Mouse (Mus musculus) stomach, postnatal 0 days (tissue): Measurements from ENCODE around the gene Car4. TPM values are rescaled to one million over a fixed set of nuclear protein-coding genes. Genes with fewer than 3 reads are reported as not detected.

Experiments used
- ATAC-seq: fragments of 200-750 bp; cut with Nextera tagmentation; 2 replicates; pipeline ENCODE4 v1.8.0; 2017; ENCODE audit not compliant: low FRiP score, low TSS enrichment
- DNase-seq: peaks from one replicate; pipeline ENCODE4 v3.0.0-alpha.2; 2016; ENCODE audit warnings: low spot score
- H3K27ac ChIP-seq: fragments of 300-500 bp; sonication (generic); replicated peaks from 2 replicates; pipeline ENCODE4 v1.5.1; 2014; ENCODE audit warnings: mild to moderate bottlenecking, control low read depth
- H3K27me3 ChIP-seq: fragments of 300-500 bp; sonication (generic); 2 replicates; pipeline ENCODE4 v1.6.1; 2014; ENCODE audit warnings: low read length; ENCODE audit not compliant: control insufficient read depth, insufficient read depth
- H3K36me3 ChIP-seq: fragments of 300-500 bp; sonication (generic); 2 replicates; pipeline ENCODE4 v1.6.1; 2014; ENCODE audit warnings: low read length, mixed read lengths; ENCODE audit not compliant: control insufficient read depth, insufficient read depth
- H3K4me1 ChIP-seq: fragments of 300-500 bp; sonication (generic); replicated peaks from 2 replicates; pipeline ENCODE4 v1.6.1; 2014; ENCODE audit warnings: antibody characterized with exemption; ENCODE audit not compliant: control insufficient read depth, insufficient read depth
- H3K4me2 ChIP-seq: fragments of 300-500 bp; sonication (generic); replicated peaks from 2 replicates; pipeline ENCODE4 v1.6.1; 2014; ENCODE audit warnings: low read depth, mild to moderate bottlenecking, control low read depth, moderate library complexity
- H3K4me3 ChIP-seq: fragments of 300-500 bp; sonication (generic); 2 replicates; pipeline ENCODE4 v1.5.1; 2014; ENCODE audit warnings: low read depth, low read length, control low read depth
- H3K9ac ChIP-seq: fragments of 300-500 bp; sonication (generic); 2 replicates; pipeline ENCODE4 v1.6.1; 2014; ENCODE audit warnings: mild to moderate bottlenecking, low read length, control low read depth, mixed read lengths
- H3K9me3 ChIP-seq: fragments of 300-500 bp; sonication (generic); 2 replicates; pipeline ENCODE4 v1.6.1; 2016; ENCODE audit warnings: low read length; ENCODE audit not compliant: control insufficient read depth
- CTCF ChIP-seq: IDR thresholded peaks from 2 replicates; pipeline ENCODE4 v1.5.1; 2016; ENCODE audit warnings: antibody characterized with exemption, low read depth, mild to moderate bottlenecking, moderate library complexity
- EP300 ChIP-seq: optimal IDR thresholded peaks from 2 replicates; pipeline ENCODE3; 2016; ENCODE audit warnings: antibody characterized with exemption
- WGBS: fragments of 180-500 bp; shearing (Covaris S2); extraction: QIAGEN DNeasy Blood & Tissue Kit; methylation state at CpG from one replicate; pipeline ENCODE4 v1.1.7; 2014; 5-methylcytosine and 5-hydroxymethylcytosine counted together
- polyA plus RNA-seq: library from polyadenylated mRNA; unstranded; fragments of >200 nt; fragmentation: Nextera tagmentation; extraction: Ambion mirVana; gene quantifications from 2 replicates; pipeline ENCODE4 v1.2.1, GENCODE M21; 2015

Gene Car4
- polyA plus RNA-seq, 1 experiment from 2014 or later, result 1.5 TPM

- no peak overlapping the region for H3K4me2 ChIP-seq
- no peaks in the 10 kb centered on the region for H3K27me3 ChIP-seq
- H3K36me3 ChIP-seq, result no peaks in the 10 kb centered on the region; the same call in 1 of the 2 replicates
- 49% methylated on average over 2 of the region's 2 CpGs for WGBS
- ATAC-seq (peak; percentile 69), DNase-seq (peak; percentile 55)
- no peak overlapping the region for H3K9ac ChIP-seq
- no peaks in the 10 kb centered on the region for H3K9me3 ChIP-seq
- no peak for TF ChIP-seq EP300
- TF ChIP-seq CTCF, result no peak
- H3K4me3 ChIP-seq, result no peak overlapping the region
- no peaks in the 10 kb centered on the region for H3K4me1 ChIP-seq
- H3K27ac ChIP-seq, result peak overlapping the region; percentile 36; the same call in 1 of the 2 replicates
These were observed 23.1 kb downstream of the Car4 start for GRCm38 (mm10) chr11:84980697-84981096.

- Histone ChIP-seq H3K4me3 (no peak overlapping the region), H3K4me2 (no peak overlapping the region), H3K9ac (no peak overlapping the region), H3K9me3 (no peaks in the 10 kb centered on the region), H3K27ac (no peak overlapping the region), H3K27me3 (no peaks in the 10 kb centered on the region), H3K4me1 (no peaks in the 10 kb centered on the region), H3K36me3 (peaks cover 7% of the 10 kb centered on the region; the same call in 1 of the 2 replicates)
- no peak for DNase-seq
- no peak for TF ChIP-seq EP300
- no peak for TF ChIP-seq CTCF
- WGBS, result 93% methylated on average over 6 of the region's 6 CpGs
- ATAC-seq, result no peak
These were observed 27.8 kb downstream of the Car4 start for GRCm38 (mm10) chr11:84985421-84985820.

- Histone ChIP-seq H3K27me3 (no peaks in the 10 kb centered on the region), H3K4me3 (no peak overlapping the region), H3K4me1 (no peaks in the 10 kb centered on the region), H3K4me2 (no peak overlapping the region), H3K9me3 (no peaks in the 10 kb centered on the region), H3K9ac (no peak overlapping the region), H3K27ac (no peak overlapping the region), H3K36me3 (peaks cover 7% of the 10 kb centered on the region; the same call in 1 of the 2 replicates)
- TF ChIP-seq CTCF (no peak), EP300 (no peak)
- ATAC-seq (no peak), DNase-seq (no peak)
- 89% methylated on average over 3 of the region's 3 CpGs for WGBS
These were observed 30.8 kb downstream of the Car4 start for GRCm38 (mm10) chr11:84988341-84988919.

GRCm38 (mm10) chr11:84992996-84993395, 35.4 kb downstream of the Car4 start:
- WGBS, result 93% methylated on average over 1 of the region's 1 CpGs
- Histone ChIP-seq H3K4me3 (no peak overlapping the region), H3K36me3 (peaks cover 9% of the 10 kb centered on the region; the same call in 1 of the 2 replicates), H3K27me3 (no peaks in the 10 kb centered on the region), H3K4me2 (no peak overlapping the region), H3K4me1 (no peaks in the 10 kb centered on the region), H3K9ac (no peak overlapping the region), H3K9me3 (no peaks in the 10 kb centered on the region), H3K27ac (no peak overlapping the region)
- TF ChIP-seq CTCF, result peak; percentile 16; the same call in 1 of the 2 replicates
- no peak for TF ChIP-seq EP300
- DNase-seq (no peak), ATAC-seq (no peak)

- no peak overlapping the region for H3K4me3 ChIP-seq
- H3K4me2 ChIP-seq, result no peak overlapping the region
- TF ChIP-seq EP300 (no peak), CTCF (no peak)
- H3K4me1 ChIP-seq, result no peaks in the 10 kb centered on the region
- 93% methylated on average over 1 of the region's 1 CpGs for WGBS
- no peaks in the 10 kb centered on the region for H3K9me3 ChIP-seq
- no peak for DNase-seq
- no peak for ATAC-seq
- peaks cover 5% of the 10 kb centered on the region; the same call in 1 of the 2 replicates for H3K36me3 ChIP-seq
- H3K9ac ChIP-seq, result no peak overlapping the region
- H3K27ac ChIP-seq, result no peak overlapping the region
- no peaks in the 10 kb centered on the region for H3K27me3 ChIP-seq
These were observed 37.7 kb downstream of the Car4 start for GRCm38 (mm10) chr11:84995241-84995640.

GRCm38 (mm10) chr11:85003566-85003965, 46.0 kb downstream of the Car4 start:
- ATAC-seq (no peak), DNase-seq (no peak)
- Histone ChIP-seq H3K4me1 (no peaks in the 10 kb centered on the region), H3K36me3 (peaks cover 11% of the 10 kb centered on the region; the same call in 1 of the 2 replicates), H3K27ac (no peak overlapping the region), H3K27me3 (no peaks in the 10 kb centered on the region), H3K9me3 (no peaks in the 10 kb centered on the region), H3K9ac (no peak overlapping the region), H3K4me3 (no peak overlapping the region), H3K4me2 (no peak overlapping the region)
- TF ChIP-seq EP300 (no peak), CTCF (no peak)
- WGBS, result 94% methylated on average over 3 of the region's 3 CpGs
